Comparison of ENCODE assay signal across 14 mouse cellular contexts in the genomic region with DNA sequence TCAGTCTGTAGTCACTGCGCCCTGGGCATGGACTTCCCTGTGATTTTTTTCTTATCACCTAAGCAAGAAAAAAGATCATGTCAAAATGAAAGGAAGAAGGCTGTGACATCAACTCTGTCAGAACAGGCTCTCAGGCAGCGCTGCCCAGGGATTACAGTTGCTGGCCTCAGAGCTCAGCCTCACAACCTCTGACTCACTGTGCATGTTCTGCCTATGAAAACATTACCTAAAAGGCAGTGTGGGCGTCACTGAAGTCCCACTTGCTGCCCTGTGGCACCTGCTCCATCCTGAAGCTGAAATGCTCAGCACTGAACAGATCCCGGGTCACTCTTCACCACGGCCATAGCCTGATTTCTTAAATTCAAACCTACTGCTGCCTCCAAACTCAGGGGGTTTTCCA.
"Had no signal": no experiment of that assay in that cellular context is flagged by ENCODE, and none has a peak within 500 bp of the region (broad histone marks: within the 10 kb centered on the region; RNA-seq: fewer than 3 reads in every experiment).

No protein-coding gene starts in this region.

- H3K4me2 ChIP-seq: intestine, embryonic 15.5 days; limb, embryonic 13.5 days; neural tube, embryonic 12.5 days had no signal

- H3K27ac ChIP-seq: intestine, embryonic 15.5 days; kidney, postnatal 0 days; limb, embryonic 13.5 days; neural tube, embryonic 12.5 days; stomach, postnatal 0 days had no signal

- H3K9me3 ChIP-seq: intestine, embryonic 15.5 days; limb, embryonic 13.5 days; neural tube, embryonic 12.5 days had no signal

- DNase-seq: kidney, adult 8-10 months; kidney, postnatal 36 days; layer of hippocampus, adult 9-11 months; layer of hippocampus, postnatal 36 days; left cerebral cortex, postnatal 4 days; lung, adult 18-20 months; lung, postnatal 36 days; midbrain, embryonic 14.5 days; thymus, postnatal 4 days had no signal

- H3K9ac ChIP-seq: intestine, embryonic 15.5 days; limb, embryonic 13.5 days; neural tube, embryonic 12.5 days had no signal

- H3K27me3 ChIP-seq: intestine, embryonic 15.5 days; limb, embryonic 13.5 days; neural tube, embryonic 12.5 days had no signal

- H3K4me1 ChIP-seq: intestine, embryonic 15.5 days; limb, embryonic 13.5 days; neural tube, embryonic 12.5 days had no signal

- ATAC-seq: intestine, embryonic 15.5 days had no signal

- H3K4me3 ChIP-seq: intestine, embryonic 15.5 days; limb, embryonic 13.5 days; neural tube, embryonic 12.5 days had no signal
